Mouse (Mus musculus): Measurements from ENCODE around the gene Cx3cr1. TPM values are rescaled to one million over a fixed set of nuclear protein-coding genes. Genes with fewer than 3 reads are reported as not detected.

The Cx3cr1 gene
- polyA plus RNA-seq, 1 experiment from 2014 or later, result 5.4 TPM

DNA sequence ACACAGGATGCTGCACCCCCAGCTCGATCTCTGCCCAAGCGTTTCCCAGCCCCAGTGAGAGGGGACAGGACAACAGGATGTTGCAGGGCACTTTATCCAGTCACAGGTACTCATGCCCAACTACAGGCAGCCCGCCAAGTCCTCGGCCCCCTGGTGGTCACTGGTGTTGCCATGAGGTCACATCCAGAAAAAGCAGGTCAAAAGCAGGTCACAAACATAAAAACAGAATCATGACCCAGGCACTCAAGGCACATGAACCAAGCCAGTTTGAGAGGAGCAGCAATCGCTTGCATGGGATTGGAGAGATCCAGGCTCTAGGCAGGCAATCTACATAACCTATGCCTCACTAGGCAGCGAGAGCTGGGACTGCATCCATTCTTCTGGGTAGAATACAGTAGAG is 99.5 kb downstream of the Cx3cr1 start:
- Histone ChIP-seq H3K9ac (no peak overlapping the region), H3K36me3 (peaks cover 36% of the 10 kb centered on the region), H3K9me3 (replicated peaks) (no peaks in the 10 kb centered on the region), H3K4me2 (no peak overlapping the region), H3K27me3 (replicated peaks) (no peaks in the 10 kb centered on the region), H3K27ac (0 out of 2 replicates have a peak overlapping the region, but pooled peaks have one; percentile 10), H3K4me1 (0 out of 2 replicates have a peak, but pooled peaks cover 9% of the 10 kb centered on the region), H3K4me3 (no peak overlapping the region)
- WGBS (ENCODE audit: insufficient replicate concordance), result 42% methylated on average over 6 of the region's 6 CpGs
- no peak for ATAC-seq

DNA sequence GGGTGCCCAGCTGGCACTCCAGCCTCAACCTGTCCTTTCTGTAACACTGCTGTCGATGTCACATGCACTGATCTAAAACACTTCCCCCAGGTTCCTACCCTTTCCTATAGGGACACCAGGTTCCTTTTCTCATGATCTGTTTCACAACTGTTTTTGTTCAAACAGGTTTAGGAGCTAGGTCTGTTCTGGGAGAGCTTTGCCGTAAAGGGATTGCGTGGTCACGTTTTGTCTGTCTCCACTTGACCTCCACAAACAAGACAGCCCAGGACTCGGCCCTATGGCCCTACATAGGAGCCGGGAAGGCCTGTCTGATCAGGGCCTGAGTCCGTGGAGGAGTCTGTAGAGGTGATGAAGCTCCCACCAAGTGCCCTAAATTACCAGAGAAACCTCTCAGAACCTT is 99.9 kb downstream of the Cx3cr1 start:
- no peak overlapping the region for H3K4me3 ChIP-seq
- H3K9ac ChIP-seq, result no peak overlapping the region
- ATAC-seq, result no peak
- H3K9me3 ChIP-seq (replicated peaks), result no peaks in the 10 kb centered on the region
- no peaks in the 10 kb centered on the region for H3K27me3 ChIP-seq (replicated peaks)
- peaks cover 33% of the 10 kb centered on the region for H3K36me3 ChIP-seq
- no peak overlapping the region for H3K27ac ChIP-seq
- WGBS (ENCODE audit: insufficient replicate concordance), result 74% methylated on average over 7 of the region's 7 CpGs
- H3K4me1 ChIP-seq, result 0 out of 2 replicates have a peak, but pooled peaks cover 9% of the 10 kb centered on the region
- H3K4me2 ChIP-seq, result no peak overlapping the region

GRCm38 (mm10) chr9:119966221-119966910 is 103.3 kb downstream of the Cx3cr1 start:
- H3K9me3 ChIP-seq (replicated peaks), result no peaks in the 10 kb centered on the region
- peaks cover 2% of the 10 kb centered on the region; the same call in 1 of the 2 replicates for H3K36me3 ChIP-seq
- H3K4me2 ChIP-seq, result no peak overlapping the region
- H3K27ac ChIP-seq, result no peak overlapping the region
- H3K9ac ChIP-seq, result no peak overlapping the region
- WGBS (ENCODE audit: insufficient replicate concordance), result 78% methylated on average over 26 of the region's 26 CpGs
- no peaks in the 10 kb centered on the region for H3K27me3 ChIP-seq (replicated peaks)
- ATAC-seq, result no peak
- no peak overlapping the region for H3K4me3 ChIP-seq
- H3K4me1 ChIP-seq, result peaks cover 29% of the 10 kb centered on the region

GRCm38 (mm10) chr9:119965186-119965585 is 104.5 kb downstream of the Cx3cr1 start:
- no peak overlapping the region for H3K27ac ChIP-seq
- peaks cover 24% of the 10 kb centered on the region for H3K4me1 ChIP-seq
- H3K9me3 ChIP-seq (replicated peaks), result no peaks in the 10 kb centered on the region
- ATAC-seq, result no peak
- H3K27me3 ChIP-seq (replicated peaks), result no peaks in the 10 kb centered on the region
- no peak overlapping the region for H3K9ac ChIP-seq
- H3K4me3 ChIP-seq, result no peak overlapping the region
- WGBS (ENCODE audit: insufficient replicate concordance), result 73% methylated on average over 3 of the region's 3 CpGs
- no peak overlapping the region for H3K4me2 ChIP-seq
- H3K36me3 ChIP-seq, result no peaks in the 10 kb centered on the region

DNA sequence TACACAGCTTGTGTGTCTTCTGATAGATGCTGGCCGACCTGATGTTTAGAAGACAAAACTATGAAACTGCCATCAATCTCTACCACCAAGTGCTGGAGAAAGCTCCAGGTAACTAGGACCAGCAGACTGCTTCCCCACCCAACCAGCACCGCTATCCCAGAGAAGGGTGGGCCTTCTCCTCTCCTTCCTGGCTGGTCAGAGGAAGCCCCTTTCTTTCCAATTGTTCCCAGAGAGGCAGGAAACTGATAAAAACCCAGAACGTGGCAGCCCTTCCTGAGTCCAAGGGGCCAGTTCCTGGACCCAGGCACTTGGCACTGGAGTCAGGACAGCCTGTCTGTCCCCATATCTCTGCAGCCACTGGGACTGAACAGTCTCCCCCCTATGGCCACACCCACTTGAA is 105.5 kb downstream of the Cx3cr1 start:
- no peak for ATAC-seq
- H3K27me3 ChIP-seq (replicated peaks), result no peaks in the 10 kb centered on the region
- no peak overlapping the region for H3K27ac ChIP-seq
- H3K9me3 ChIP-seq (replicated peaks), result no peaks in the 10 kb centered on the region
- H3K4me1 ChIP-seq, result peaks cover 20% of the 10 kb centered on the region
- no peaks in the 10 kb centered on the region for H3K36me3 ChIP-seq
- no peak overlapping the region; the same call in 1 of the 2 replicates for H3K4me2 ChIP-seq
- 30% methylated on average over 3 of the region's 3 CpGs for WGBS (ENCODE audit: insufficient replicate concordance)
- no peak overlapping the region for H3K4me3 ChIP-seq
- no peak overlapping the region for H3K9ac ChIP-seq

- Histone ChIP-seq H3K4me1 (peaks cover 20% of the 10 kb centered on the region), H3K27me3 (replicated peaks) (no peaks in the 10 kb centered on the region), H3K27ac (no peak overlapping the region), H3K4me2 (peak overlapping the region; percentile 36), H3K36me3 (no peaks in the 10 kb centered on the region), H3K9me3 (replicated peaks) (no peaks in the 10 kb centered on the region), H3K4me3 (no peak overlapping the region), H3K9ac (no peak overlapping the region)
- 16% methylated on average over 21 of the region's 21 CpGs for WGBS (ENCODE audit: insufficient replicate concordance)
- ATAC-seq, result peak; percentile 69
Observed at GRCm38 (mm10) chr9:119962987-119963667, 106.6 kb downstream of the Cx3cr1 start.

GRCm38 (mm10) chr9:119962216-119962615 is 107.5 kb downstream of the Cx3cr1 start:
- Histone ChIP-seq H3K4me1 (peaks cover 20% of the 10 kb centered on the region), H3K9ac (no peak overlapping the region), H3K27me3 (replicated peaks) (no peaks in the 10 kb centered on the region), H3K4me3 (no peak overlapping the region), H3K9me3 (replicated peaks) (no peaks in the 10 kb centered on the region), H3K36me3 (no peaks in the 10 kb centered on the region), H3K27ac (no peak overlapping the region), H3K4me2 (no peak overlapping the region)
- ATAC-seq, result no peak
- WGBS (ENCODE audit: insufficient replicate concordance), result 54% methylated on average over 4 of the region's 4 CpGs

DNA sequence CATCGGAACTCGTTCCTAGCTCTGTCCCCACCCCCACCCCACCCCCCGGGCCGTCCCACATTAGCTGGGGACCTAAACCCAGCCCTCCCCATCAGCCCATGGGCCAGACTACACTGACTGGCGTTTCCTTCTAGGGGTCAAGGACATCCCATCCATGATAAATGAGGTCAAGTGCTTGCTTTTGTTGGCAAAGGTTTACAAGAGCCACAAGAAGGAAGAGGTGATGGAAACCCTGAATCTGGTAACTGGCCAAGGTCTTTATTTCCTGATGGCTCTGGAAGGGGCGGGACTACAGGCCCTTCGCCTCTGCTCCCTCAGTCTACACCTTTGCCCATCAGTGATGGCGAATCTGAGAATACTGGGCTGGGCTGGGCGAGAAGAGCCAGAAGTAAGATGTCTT is 110.8 kb downstream of the Cx3cr1 start:
- no peak overlapping the region for H3K9ac ChIP-seq
- H3K4me2 ChIP-seq, result no peak overlapping the region
- WGBS (ENCODE audit: insufficient replicate concordance), result 66% methylated on average over 9 of the region's 9 CpGs
- no peak for ATAC-seq
- H3K9me3 ChIP-seq (replicated peaks), result no peaks in the 10 kb centered on the region
- no peaks in the 10 kb centered on the region for H3K36me3 ChIP-seq
- no peaks in the 10 kb centered on the region for H3K27me3 ChIP-seq (replicated peaks)
- no peak overlapping the region for H3K27ac ChIP-seq
- peaks cover 11% of the 10 kb centered on the region for H3K4me1 ChIP-seq
- H3K4me3 ChIP-seq, result no peak overlapping the region

- H3K4me3 ChIP-seq, result no peak overlapping the region
- H3K9me3 ChIP-seq (replicated peaks), result no peaks in the 10 kb centered on the region
- ATAC-seq, result no peak
- no peak overlapping the region for H3K9ac ChIP-seq
- no peaks in the 10 kb centered on the region for H3K4me1 ChIP-seq
- no peaks in the 10 kb centered on the region for H3K27me3 ChIP-seq (replicated peaks)
- no peak overlapping the region for H3K27ac ChIP-seq
- WGBS (ENCODE audit: insufficient replicate concordance), result 65% methylated on average over 9 of the region's 9 CpGs
- H3K4me2 ChIP-seq, result no peak overlapping the region
- H3K36me3 ChIP-seq, result no peaks in the 10 kb centered on the region
Observed at GRCm38 (mm10) chr9:119951388-119951787, 118.3 kb downstream of the Cx3cr1 start.

DNA sequence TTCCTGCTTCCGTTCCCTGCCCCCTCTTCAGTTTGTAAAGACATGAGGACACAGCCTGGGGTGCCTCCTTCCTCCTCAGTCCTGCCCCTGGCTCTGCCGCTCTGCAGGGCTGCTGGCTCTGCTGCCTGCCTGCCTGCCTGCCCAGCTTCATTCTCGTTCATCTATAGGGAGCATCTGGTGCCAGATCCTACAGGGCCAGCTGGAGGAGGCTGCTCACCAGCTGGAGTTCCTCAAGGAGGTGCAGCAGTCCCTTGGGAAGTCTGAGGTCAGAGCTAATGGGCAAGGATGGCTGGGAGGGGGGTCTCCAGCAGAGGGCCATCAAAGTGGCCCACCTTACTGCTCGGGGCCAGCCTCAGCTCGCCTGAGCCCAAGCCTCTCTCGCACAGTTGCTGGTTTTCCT is 119.2 kb downstream of the Cx3cr1 start:
- Histone ChIP-seq H3K27me3 (replicated peaks) (no peaks in the 10 kb centered on the region), H3K36me3 (no peaks in the 10 kb centered on the region), H3K27ac (no peak overlapping the region), H3K9me3 (replicated peaks) (no peaks in the 10 kb centered on the region), H3K4me2 (no peak overlapping the region), H3K4me1 (no peaks in the 10 kb centered on the region), H3K4me3 (no peak overlapping the region), H3K9ac (no peak overlapping the region)
- 54% methylated on average over 6 of the region's 6 CpGs for WGBS (ENCODE audit: insufficient replicate concordance)
- ATAC-seq, result no peak

GRCm38 (mm10) chr9:119948804-119949203 is 120.9 kb downstream of the Cx3cr1 start:
- no peak overlapping the region for H3K4me3 ChIP-seq
- H3K9me3 ChIP-seq (replicated peaks), result no peaks in the 10 kb centered on the region
- 28% methylated on average over 3 of the region's 3 CpGs for whole genome bisulfite sequencing (ENCODE audit: insufficient replicate concordance)
- no peak overlapping the region for H3K4me2 ChIP-seq
- ATAC-seq, result no peak
- no peak overlapping the region for H3K27ac ChIP-seq
- no peaks in the 10 kb centered on the region for H3K36me3 ChIP-seq
- no peak overlapping the region for H3K9ac ChIP-seq
- H3K4me1 ChIP-seq, result no peaks in the 10 kb centered on the region
- H3K27me3 ChIP-seq (replicated peaks), result no peaks in the 10 kb centered on the region

DNA sequence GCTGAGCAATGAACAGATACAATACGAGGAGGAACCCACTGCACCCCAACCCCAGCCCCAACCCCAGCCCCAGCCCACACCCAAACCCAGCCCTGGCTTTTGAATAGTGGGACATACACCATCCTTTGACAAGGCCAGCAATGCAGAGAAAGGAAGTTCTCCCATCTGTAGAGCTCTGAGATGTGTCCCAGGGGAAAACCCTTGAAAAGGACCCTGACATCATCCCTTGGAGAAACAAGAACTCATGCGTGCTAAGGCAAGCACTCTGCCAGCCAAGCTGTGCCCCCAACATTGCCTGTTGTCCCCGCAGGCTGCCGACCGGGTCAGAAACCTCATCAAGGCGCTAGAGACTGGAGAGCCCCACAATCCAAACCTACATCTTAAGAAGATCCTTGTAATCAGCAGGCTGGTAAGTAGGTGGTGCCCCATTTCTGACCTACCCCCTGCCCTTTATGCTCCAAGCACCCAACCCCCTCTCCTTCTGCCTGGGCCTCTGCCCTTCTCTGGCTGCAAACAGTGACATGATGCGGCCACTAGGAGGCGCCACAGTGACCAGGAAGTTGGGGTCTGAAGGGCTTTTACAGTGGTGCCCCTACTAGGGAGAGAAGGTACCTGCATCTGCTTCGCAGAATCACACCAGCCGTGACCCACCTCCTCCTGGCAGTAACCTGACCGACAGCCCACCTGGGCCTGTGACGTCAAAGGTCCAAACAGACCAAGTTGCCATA is 124.3 kb downstream of the Cx3cr1 start:
- Histone ChIP-seq H3K4me1 (peaks cover 3% of the 10 kb centered on the region; the same call in 1 of the 2 replicates), H3K9ac (no peak overlapping the region), H3K4me2 (no peak overlapping the region), H3K36me3 (no peaks in the 10 kb centered on the region), H3K4me3 (no peak overlapping the region), H3K27ac (no peak overlapping the region), H3K27me3 (replicated peaks) (no peaks in the 10 kb centered on the region), H3K9me3 (replicated peaks) (no peaks in the 10 kb centered on the region)
- ATAC-seq, result no peak
- 68% methylated on average over 12 of the region's 12 CpGs for WGBS (ENCODE audit: insufficient replicate concordance)
